Mouse (Mus musculus): Measurements from ENCODE around the gene Fyb2. TPM values are rescaled to one million over a fixed set of nuclear protein-coding genes. Genes with fewer than 3 reads are reported as not detected.
A peak's percentile ranks its signal among the peaks of the same experiment; 100 is the strongest.

The Fyb2 gene
- 0.08 and 0.09 TPM in 2 replicates for polyA plus RNA-seq (2015; fragmentation: Nextera tagmentation; extraction: Ambion mirVana)

DNA sequence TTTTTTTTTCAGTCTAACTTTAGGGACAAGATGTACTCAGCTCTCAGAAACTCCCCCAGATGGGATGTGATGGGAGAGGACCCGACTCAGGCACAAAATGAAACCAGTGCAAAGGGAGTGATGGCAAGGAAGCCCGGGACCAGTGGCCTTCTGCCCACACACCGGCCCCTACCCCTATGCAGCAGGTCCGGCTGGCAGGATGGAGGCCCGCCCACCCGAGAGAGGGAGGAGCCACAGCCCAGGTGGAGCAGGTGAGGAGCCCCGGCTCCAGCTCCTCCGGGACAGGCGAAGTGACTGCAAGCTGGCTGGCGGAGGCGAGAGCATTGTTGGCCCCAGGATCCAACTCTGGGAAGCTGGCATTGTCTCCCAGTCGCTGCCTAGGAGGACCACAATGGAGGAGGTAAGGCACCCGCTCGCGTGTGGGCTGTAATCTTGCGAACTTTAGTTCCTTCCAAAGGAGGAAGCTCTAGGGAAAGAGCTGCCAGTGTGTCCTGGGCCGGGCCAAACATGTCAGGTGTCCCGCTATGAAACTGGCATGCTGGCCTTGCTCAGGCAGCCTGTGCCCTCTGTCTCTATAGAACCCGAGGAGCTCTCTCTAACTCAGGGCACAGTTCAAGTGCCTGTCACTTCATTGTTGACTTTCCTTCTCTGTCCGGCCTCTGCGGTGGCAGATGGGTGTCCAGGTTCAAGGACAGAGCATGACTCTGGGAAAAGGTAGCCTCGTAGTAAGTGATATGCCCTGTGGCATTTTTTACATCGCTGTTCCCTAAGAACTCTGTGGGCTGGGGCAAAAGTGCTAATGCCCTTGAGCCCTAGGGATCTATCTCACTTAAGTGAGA, at the start of gene Fyb2:
Gene Fyb2 (plus strand): TSS at position 166 of the 839 bp plus-strand sequence.
- peak within 1 kb of the TSS; percentile 47 for H3K4me2 ChIP-seq
- H3K27me3 ChIP-seq (replicated peaks), result 0 out of 2 replicates have a peak, but pooled peaks cover 2% of the 10 kb centered on the region
- WGBS, result 16% methylated on average over 23 of the region's 23 CpGs
- no peaks in the 10 kb centered on the region for H3K4me1 ChIP-seq
- peak within 1 kb of the TSS; percentile 19 for H3K4me3 ChIP-seq (replicated peaks)
- no peak for ATAC-seq (ENCODE audit: insufficient read depth, low FRiP score, low read depth)
- no peak within 1 kb of the TSS for H3K27ac ChIP-seq
- H3K9me3 ChIP-seq, result no peaks in the 10 kb centered on the region
- no peaks in the 10 kb centered on the region for H3K36me3 ChIP-seq
- no peak within 1 kb of the TSS for H3K9ac ChIP-seq

GRCm38 (mm10) chr4:104864397-104864796, 48.9 kb upstream of the Fyb2 start:
- Histone ChIP-seq H3K4me1 (no peaks in the 10 kb centered on the region), H3K9ac (no peak overlapping the region), H3K4me3 (replicated peaks) (no peak overlapping the region), H3K27ac (no peak overlapping the region), H3K27me3 (replicated peaks) (no peaks in the 10 kb centered on the region), H3K36me3 (no peaks in the 10 kb centered on the region), H3K4me2 (no peak overlapping the region), H3K9me3 (no peaks in the 10 kb centered on the region)
- no peak for ATAC-seq (ENCODE audit: insufficient read depth, low FRiP score, low read depth)
- 69% methylated on average over 1 of the region's 1 CpGs for WGBS

DNA sequence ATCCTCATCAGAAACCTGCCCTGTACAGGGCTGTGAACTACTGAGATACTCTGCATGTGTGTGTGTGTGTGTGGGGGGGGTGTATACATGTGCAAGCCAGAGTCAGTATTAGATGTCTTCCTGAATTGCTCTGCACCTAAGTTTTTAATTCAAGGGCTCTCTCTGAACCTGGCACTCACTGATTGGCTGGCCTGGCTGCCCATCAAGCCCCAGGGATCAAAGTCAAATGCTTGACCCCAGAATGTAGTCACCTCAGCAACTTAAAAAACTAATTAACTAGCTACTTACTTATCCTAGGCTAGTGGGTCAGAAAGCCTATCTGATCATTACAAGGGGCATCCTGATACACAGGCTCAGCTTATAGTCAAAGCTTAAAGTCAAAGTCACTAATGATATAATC, 43.7 kb upstream of the Fyb2 start:
- Histone ChIP-seq H3K27ac (no peak overlapping the region), H3K4me3 (replicated peaks) (no peak overlapping the region)
- ATAC-seq (ENCODE audit: insufficient read depth, low FRiP score, low read depth), result no peak

DNA sequence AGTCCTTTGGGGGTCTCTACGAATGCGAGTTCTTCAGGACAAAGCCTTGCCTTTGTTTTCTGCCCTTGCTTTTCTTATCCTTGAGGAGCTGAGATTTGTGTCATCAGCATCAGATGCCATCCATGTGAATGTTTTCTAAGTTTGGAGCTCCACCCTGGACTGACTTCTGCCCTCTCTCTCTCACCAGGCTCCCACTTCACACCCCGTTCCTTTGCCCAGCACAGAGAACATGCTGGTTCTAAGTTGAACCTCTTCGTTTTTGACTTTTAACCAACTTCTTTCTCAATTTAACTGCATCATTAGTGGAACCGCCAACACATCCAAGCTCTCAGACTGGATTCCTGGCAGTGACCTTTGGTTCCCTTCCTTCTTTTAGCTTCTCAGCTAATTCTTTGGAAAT, 43.1 kb upstream of the Fyb2 start:
- H3K4me2 ChIP-seq, result no peak overlapping the region
- ATAC-seq (ENCODE audit: insufficient read depth, low FRiP score, low read depth), result no peak
- H3K36me3 ChIP-seq, result no peaks in the 10 kb centered on the region
- H3K4me1 ChIP-seq, result no peaks in the 10 kb centered on the region
- H3K9me3 ChIP-seq, result no peaks in the 10 kb centered on the region
- H3K27me3 ChIP-seq (replicated peaks), result no peaks in the 10 kb centered on the region
- 88% methylated on average over 5 of the region's 5 CpGs for WGBS
- no peak overlapping the region for H3K27ac ChIP-seq
- no peak overlapping the region for H3K4me3 ChIP-seq (replicated peaks)
- no peak overlapping the region for H3K9ac ChIP-seq

More for the DNA sequence above, 43.7 kb upstream of the Fyb2 start:
- no peaks in the 10 kb centered on the region for H3K36me3 ChIP-seq
- H3K9ac ChIP-seq, result no peak overlapping the region
- no peaks in the 10 kb centered on the region for H3K27me3 ChIP-seq (replicated peaks)
- H3K4me2 ChIP-seq, result no peak overlapping the region
- no peaks in the 10 kb centered on the region for H3K9me3 ChIP-seq
- H3K4me1 ChIP-seq, result no peaks in the 10 kb centered on the region

DNA sequence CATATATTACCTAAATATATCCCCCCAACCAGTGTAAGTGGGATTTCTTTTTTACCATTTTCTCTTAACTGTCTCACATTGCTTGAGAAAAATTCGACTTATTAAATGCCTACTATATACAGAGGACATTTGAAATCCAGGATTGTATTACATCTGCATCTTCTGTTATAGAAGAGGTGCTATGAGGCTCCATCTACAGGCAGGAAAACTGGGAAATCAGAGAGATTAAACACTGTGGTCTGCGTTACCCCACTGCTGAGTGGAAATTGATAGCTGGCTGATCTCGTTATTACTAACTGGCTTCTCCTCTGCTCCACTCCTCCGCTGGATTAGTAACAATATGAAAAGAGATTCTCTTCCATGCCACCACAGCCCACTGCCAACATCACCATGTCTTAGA, 37.4 kb upstream of the Fyb2 start:
- 62% methylated on average over 4 of the region's 4 CpGs for WGBS
- no peak for ATAC-seq (ENCODE audit: insufficient read depth, low FRiP score, low read depth)
- no peak overlapping the region for H3K4me2 ChIP-seq
- H3K9ac ChIP-seq, result no peak overlapping the region
- no peaks in the 10 kb centered on the region for H3K4me1 ChIP-seq
- H3K27me3 ChIP-seq (replicated peaks), result no peaks in the 10 kb centered on the region
- H3K9me3 ChIP-seq, result no peaks in the 10 kb centered on the region
- H3K36me3 ChIP-seq, result no peaks in the 10 kb centered on the region
- H3K27ac ChIP-seq, result no peak overlapping the region
- no peak overlapping the region for H3K4me3 ChIP-seq (replicated peaks)

DNA sequence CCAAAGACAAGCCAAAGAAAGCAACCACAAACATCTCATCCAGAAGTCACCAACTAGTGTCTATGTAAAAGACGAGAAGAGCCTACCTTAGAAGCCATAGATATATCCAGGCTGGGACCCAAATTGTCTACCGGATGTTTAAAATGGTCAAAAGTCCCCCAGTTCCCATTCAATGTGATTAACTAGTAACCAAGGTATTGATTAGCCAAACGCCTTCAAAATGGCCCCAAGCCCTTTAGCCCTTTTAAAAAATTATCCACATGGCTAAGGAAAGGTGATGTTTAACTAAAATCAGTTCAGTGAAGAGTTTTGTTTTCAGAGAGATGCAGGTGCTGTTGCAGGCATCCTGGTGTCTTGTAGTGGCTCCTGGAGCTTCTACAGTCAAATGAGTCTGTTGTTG, 36.9 kb upstream of the Fyb2 start, which contains the start of gene C8a:
Gene C8a (minus strand): TSS at position 76 of the 400 bp plus-strand sequence.
- Histone ChIP-seq H3K9ac (no peak within 1 kb of the TSS), H3K4me3 (replicated peaks) (no peak within 1 kb of the TSS), H3K36me3 (no peaks in the 10 kb centered on the region), H3K27ac (no peak within 1 kb of the TSS), H3K4me1 (no peaks in the 10 kb centered on the region), H3K4me2 (no peak within 1 kb of the TSS), H3K27me3 (replicated peaks) (no peaks in the 10 kb centered on the region), H3K9me3 (no peaks in the 10 kb centered on the region)
- WGBS, result 61% methylated on average over 3 of the region's 3 CpGs
- no peak for ATAC-seq (ENCODE audit: insufficient read depth, low FRiP score, low read depth)

DNA sequence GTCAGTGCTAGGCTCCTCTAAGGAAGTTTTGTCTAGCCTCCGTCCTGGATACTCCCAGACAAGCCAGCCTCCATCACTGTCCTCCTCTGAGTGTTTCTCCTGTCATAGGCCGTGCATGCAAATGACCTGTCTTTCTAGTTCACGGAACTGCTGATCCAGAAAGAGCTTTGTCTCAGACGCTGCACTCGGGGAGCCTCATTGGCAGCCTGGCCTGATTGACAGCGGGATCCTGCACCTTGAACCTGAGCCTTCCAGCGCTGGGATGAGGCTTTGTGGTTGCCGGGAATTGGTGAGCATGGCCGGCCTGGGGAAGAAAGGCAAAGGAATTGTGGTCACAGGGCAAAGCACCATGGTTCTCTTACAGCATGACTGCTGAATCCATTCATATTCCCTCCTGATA, 25.8 kb upstream of the Fyb2 start:
- WGBS, result 73% methylated on average over 9 of the region's 9 CpGs
- no peak for ATAC-seq (ENCODE audit: insufficient read depth, low FRiP score, low read depth)
- Histone ChIP-seq H3K27me3 (replicated peaks) (no peaks in the 10 kb centered on the region), H3K4me1 (0 out of 2 replicates have a peak, but pooled peaks cover 3% of the 10 kb centered on the region), H3K36me3 (no peaks in the 10 kb centered on the region), H3K9ac (no peak overlapping the region), H3K9me3 (no peaks in the 10 kb centered on the region), H3K4me2 (no peak overlapping the region), H3K27ac (no peak overlapping the region), H3K4me3 (replicated peaks) (no peak overlapping the region)

GRCm38 (mm10) chr4:104888499-104889262, 24.6 kb upstream of the Fyb2 start:
- 0 out of 2 replicates have a peak, but pooled peaks cover 3% of the 10 kb centered on the region for H3K4me1 ChIP-seq
- no peak overlapping the region for H3K27ac ChIP-seq
- H3K9ac ChIP-seq, result no peak overlapping the region
- H3K4me3 ChIP-seq (replicated peaks), result no peak overlapping the region
- H3K36me3 ChIP-seq, result no peaks in the 10 kb centered on the region
- no peaks in the 10 kb centered on the region for H3K9me3 ChIP-seq
- H3K4me2 ChIP-seq, result no peak overlapping the region
- 78% methylated on average over 9 of the region's 9 CpGs for WGBS
- no peak for ATAC-seq (ENCODE audit: insufficient read depth, low FRiP score, low read depth)
- H3K27me3 ChIP-seq (replicated peaks), result no peaks in the 10 kb centered on the region

- no peak for ATAC-seq (ENCODE audit: insufficient read depth, low FRiP score, low read depth)
- WGBS, result 78% methylated on average over 7 of the region's 7 CpGs
Measured at GRCm38 (mm10) chr4:104891708-104892107, 21.5 kb upstream of the Fyb2 start.

GRCm38 (mm10) chr4:104893588-104893987, 19.7 kb upstream of the Fyb2 start:
- H3K9ac ChIP-seq, result no peak overlapping the region
- H3K4me2 ChIP-seq, result no peak overlapping the region
- H3K27me3 ChIP-seq (replicated peaks), result no peaks in the 10 kb centered on the region
- no peaks in the 10 kb centered on the region for H3K36me3 ChIP-seq
- 0 out of 2 replicates have a peak, but pooled peaks cover 3% of the 10 kb centered on the region for H3K4me1 ChIP-seq
- no peak for ATAC-seq (ENCODE audit: insufficient read depth, low FRiP score, low read depth)
- no peak overlapping the region for H3K4me3 ChIP-seq (replicated peaks)
- H3K27ac ChIP-seq, result no peak overlapping the region
- WGBS, result 77% methylated on average over 5 of the region's 5 CpGs
- H3K9me3 ChIP-seq, result no peaks in the 10 kb centered on the region

More at GRCm38 (mm10) chr4:104891708-104892107, 21.5 kb upstream of the Fyb2 start:
- Histone ChIP-seq H3K27ac (no peak overlapping the region), H3K4me3 (replicated peaks) (no peak overlapping the region), H3K36me3 (no peaks in the 10 kb centered on the region), H3K9me3 (no peaks in the 10 kb centered on the region), H3K4me1 (0 out of 2 replicates have a peak, but pooled peaks cover 3% of the 10 kb centered on the region), H3K27me3 (replicated peaks) (no peaks in the 10 kb centered on the region), H3K9ac (no peak overlapping the region), H3K4me2 (no peak overlapping the region)

GRCm38 (mm10) chr4:104894004-104894734, 19.1 kb upstream of the Fyb2 start:
- H3K9me3 ChIP-seq, result no peaks in the 10 kb centered on the region
- WGBS, result 53% methylated on average over 13 of the region's 13 CpGs
- H3K27ac ChIP-seq, result no peak overlapping the region
- H3K4me3 ChIP-seq (replicated peaks), result no peak overlapping the region
- no peak for ATAC-seq (ENCODE audit: insufficient read depth, low FRiP score, low read depth)
- no peaks in the 10 kb centered on the region for H3K4me1 ChIP-seq
- H3K9ac ChIP-seq, result no peak overlapping the region
- H3K4me2 ChIP-seq, result no peak overlapping the region
- no peaks in the 10 kb centered on the region for H3K27me3 ChIP-seq (replicated peaks)
- no peaks in the 10 kb centered on the region for H3K36me3 ChIP-seq

Measured in stomach, embryonic 15.5 days (tissue).